Mouse (Mus musculus) kidney, embryonic 16.5 days (tissue): ENCODE data around the gene Irak3. TPM values are rescaled to one million over a fixed set of nuclear protein-coding genes. Genes with fewer than 3 reads are reported as not detected.

Experiments used
- ATAC-seq: fragments of 200-750 bp; cut with Nextera tagmentation; 2 replicates; pipeline ENCODE4 v1.8.0; 2017; ENCODE audit warnings: moderate TSS enrichment; ENCODE audit not compliant: low FRiP score, low TSS enrichment
- H3K27ac ChIP-seq: fragments of 300-500 bp; sonication (generic); 2 replicates; pipeline ENCODE4 v1.5.1; 2014; ENCODE audit warnings: low read length
- H3K27me3 ChIP-seq: fragments of 300-500 bp; sonication (generic); 2 replicates; pipeline ENCODE4 v1.6.1; 2014; ENCODE audit warnings: low read length, control low read depth, mixed read lengths; ENCODE audit not compliant: insufficient read depth
- H3K36me3 ChIP-seq: fragments of 300-500 bp; sonication (generic); 2 replicates; pipeline ENCODE4 v1.6.1; 2014; ENCODE audit warnings: low read length, control low read depth, mixed read lengths; ENCODE audit not compliant: insufficient read depth
- H3K4me1 ChIP-seq: fragments of 300-500 bp; sonication (generic); 2 replicates; pipeline ENCODE4 v1.6.1; 2014; ENCODE audit warnings: low read length, control low read depth, mixed read lengths; ENCODE audit not compliant: insufficient read depth
- H3K4me2 ChIP-seq: fragments of 300-500 bp; sonication (generic); replicated peaks from 2 replicates; pipeline ENCODE4 v1.6.1; 2014; ENCODE audit warnings: low read depth, low read length
- H3K4me3 ChIP-seq: fragments of 300-500 bp; sonication (generic); 2 replicates; pipeline ENCODE4 v1.5.1; 2014; ENCODE audit warnings: mild to moderate bottlenecking, low read length
- H3K9ac ChIP-seq: fragments of 300-500 bp; sonication (generic); replicated peaks from 2 replicates; pipeline ENCODE4 v1.6.1; 2014; ENCODE audit warnings: low read length
- H3K9me3 ChIP-seq: fragments of 300-500 bp; sonication (generic); 2 replicates; pipeline ENCODE4 v1.6.1; 2016; ENCODE audit warnings: low read length, control low read depth
- WGBS: fragments of 180-500 bp; shearing (Covaris S2); extraction: QIAGEN DNeasy Blood & Tissue Kit; methylation state at CpG from one replicate; pipeline ENCODE4 v1.1.7; 2014; 5-methylcytosine and 5-hydroxymethylcytosine counted together
- polyA plus RNA-seq: library from polyadenylated mRNA; unstranded; fragments of >200 nt; fragmentation: Nextera tagmentation; extraction: Ambion mirVana; gene quantifications from 2 replicates; pipeline ENCODE4 v1.2.1, GENCODE M21; 2015

Irak3 gene
- polyA plus RNA-seq, 1 experiment from 2014 or later: 1.3 TPM

DNA sequence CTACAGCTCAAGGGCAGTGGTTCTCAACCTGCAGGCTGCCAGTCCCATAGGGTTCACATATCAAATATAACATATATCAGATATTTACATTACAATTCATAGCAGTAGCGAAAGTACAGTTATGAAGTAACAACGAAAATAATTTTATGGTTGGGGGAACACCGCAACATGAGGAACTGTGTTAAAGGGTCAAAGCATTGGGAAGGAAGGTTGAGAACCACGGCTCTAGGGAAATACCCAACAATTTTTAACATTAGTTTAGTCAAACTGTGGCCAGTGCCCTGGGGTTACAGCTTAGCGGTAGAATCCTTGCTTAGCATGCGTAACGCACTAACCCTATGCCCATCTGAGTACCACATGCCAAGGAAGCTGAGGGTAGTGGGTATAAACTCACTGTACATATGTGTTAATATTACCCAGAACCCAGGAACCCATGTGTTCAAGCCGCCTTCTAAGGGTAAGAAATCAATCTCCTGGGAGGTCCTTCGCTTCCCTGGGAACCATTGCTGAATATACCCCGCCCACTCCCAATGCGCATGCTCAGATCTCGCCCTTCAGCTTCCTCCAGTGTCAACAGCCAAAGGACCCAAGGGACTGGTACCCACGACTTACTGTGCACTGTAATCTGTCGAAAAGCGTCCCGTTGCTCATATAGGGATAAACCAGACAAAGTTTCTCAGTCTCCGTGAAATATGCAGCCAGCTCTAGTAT lies 36.0 kb downstream of the Irak3 start:
- Histone ChIP-seq H3K27ac (no peak overlapping the region), H3K9ac (no peak overlapping the region), H3K4me1 (peaks cover 8% of the 10 kb centered on the region), H3K27me3 (no peaks in the 10 kb centered on the region), H3K9me3 (no peaks in the 10 kb centered on the region), H3K36me3 (no peaks in the 10 kb centered on the region), H3K4me2 (no peak overlapping the region), H3K4me3 (no peak overlapping the region)
- WGBS: 91% methylated on average over 17 of the region's 17 CpGs
- ATAC-seq: no peak

DNA sequence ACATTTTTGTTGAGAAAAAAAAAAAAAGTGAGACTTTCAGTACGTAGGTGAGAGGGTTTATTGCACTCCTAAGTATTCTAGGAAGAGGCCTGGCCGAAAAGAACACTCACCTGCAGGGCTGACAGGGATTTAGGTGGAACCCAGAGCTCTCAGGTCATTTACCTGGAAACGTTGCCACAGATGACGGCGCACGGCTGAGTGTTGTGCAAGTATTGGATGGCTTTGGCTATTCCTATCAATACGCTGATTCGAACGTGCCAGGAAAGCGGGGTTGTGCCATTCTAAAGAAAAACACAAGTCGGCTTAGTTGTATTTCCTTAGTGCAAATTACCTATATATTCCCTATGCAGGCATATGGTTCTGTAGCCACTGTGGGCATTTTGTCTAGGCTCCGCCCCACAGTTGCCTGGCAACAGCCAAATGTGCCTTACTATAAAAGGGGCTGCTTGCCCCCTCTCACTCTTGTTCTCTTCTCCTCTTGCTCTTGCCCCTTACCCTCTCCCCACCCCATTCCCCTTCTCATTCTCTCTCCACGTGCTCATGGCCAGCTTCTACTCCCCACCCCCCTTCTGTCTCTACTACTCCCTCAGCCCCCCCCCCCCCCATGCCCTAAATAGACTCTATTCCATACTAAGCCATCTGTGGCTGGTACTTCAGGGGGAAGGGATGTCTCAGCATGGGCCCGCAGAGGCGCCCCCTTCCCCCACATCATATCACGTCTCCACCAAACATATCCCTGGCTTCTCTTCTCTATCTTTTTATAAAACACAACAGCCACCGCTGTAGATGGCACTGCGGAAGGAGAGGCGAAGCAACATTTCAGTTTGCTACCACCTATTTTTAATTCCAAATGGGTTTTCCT lies 36.8 kb downstream of the Irak3 start:
- Histone ChIP-seq H3K4me3 (no peak overlapping the region), H3K27me3 (no peaks in the 10 kb centered on the region), H3K4me2 (no peak overlapping the region), H3K4me1 (peaks cover 8% of the 10 kb centered on the region), H3K9ac (no peak overlapping the region), H3K9me3 (no peaks in the 10 kb centered on the region), H3K36me3 (no peaks in the 10 kb centered on the region), H3K27ac (no peak overlapping the region)
- no peak for ATAC-seq
- 90% methylated on average over 19 of the region's 19 CpGs for WGBS

DNA sequence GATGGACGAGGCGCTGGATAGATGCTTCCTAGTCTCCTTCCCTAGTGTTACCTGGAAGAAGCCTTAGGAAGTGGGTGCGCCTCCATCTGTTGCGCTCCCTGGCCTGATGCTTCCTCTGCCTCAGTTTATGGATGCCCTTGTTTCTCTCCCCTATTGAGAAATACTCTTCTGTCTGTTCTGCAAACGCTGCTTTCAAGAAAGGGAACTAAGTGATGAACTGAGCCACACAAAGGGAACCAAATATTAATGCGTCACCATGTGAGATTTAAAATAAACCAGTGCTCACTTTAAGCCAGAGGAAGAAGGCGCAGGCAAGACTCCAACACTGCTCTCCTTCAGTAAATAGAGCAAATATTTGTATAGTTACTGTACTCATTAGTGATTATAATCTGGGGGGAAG lies 38.4 kb downstream of the Irak3 start:
- Histone ChIP-seq H3K4me3 (no peak overlapping the region), H3K4me2 (no peak overlapping the region), H3K4me1 (peaks cover under 1% of the 10 kb centered on the region; the same call in 1 of the 2 replicates), H3K9ac (no peak overlapping the region), H3K27me3 (no peaks in the 10 kb centered on the region), H3K36me3 (no peaks in the 10 kb centered on the region), H3K27ac (no peak overlapping the region), H3K9me3 (no peaks in the 10 kb centered on the region)
- no peak for ATAC-seq
- WGBS: 90% methylated on average over 7 of the region's 7 CpGs

DNA sequence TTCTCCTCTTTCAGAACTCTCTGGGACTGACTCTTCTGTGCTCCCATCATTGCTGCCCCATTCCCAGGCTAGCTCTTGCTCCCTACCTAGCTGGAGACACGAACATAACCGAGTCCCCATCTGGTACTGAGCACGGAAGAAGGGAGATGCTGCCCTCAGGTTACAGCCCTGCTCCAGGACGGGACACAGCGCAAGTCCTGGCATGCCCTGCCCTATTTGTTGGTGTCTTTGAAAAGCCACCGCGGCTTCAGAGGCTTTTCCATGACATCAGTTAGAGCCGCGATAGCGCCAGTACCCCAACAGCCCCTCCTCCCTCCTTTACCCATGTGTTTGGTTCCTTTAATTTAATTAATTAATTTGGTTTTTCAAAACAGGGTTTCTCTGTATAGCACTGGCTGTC lies 39.1 kb downstream of the Irak3 start:
- H3K36me3 ChIP-seq: no peaks in the 10 kb centered on the region
- 89% methylated on average over 10 of the region's 10 CpGs for WGBS
- no peak overlapping the region for H3K4me3 ChIP-seq
- H3K4me1 ChIP-seq: no peaks in the 10 kb centered on the region
- no peaks in the 10 kb centered on the region for H3K27me3 ChIP-seq
- no peaks in the 10 kb centered on the region for H3K9me3 ChIP-seq
- no peak overlapping the region for H3K27ac ChIP-seq
- no peak overlapping the region for H3K9ac ChIP-seq
- H3K4me2 ChIP-seq: no peak overlapping the region
- no peak for ATAC-seq

DNA sequence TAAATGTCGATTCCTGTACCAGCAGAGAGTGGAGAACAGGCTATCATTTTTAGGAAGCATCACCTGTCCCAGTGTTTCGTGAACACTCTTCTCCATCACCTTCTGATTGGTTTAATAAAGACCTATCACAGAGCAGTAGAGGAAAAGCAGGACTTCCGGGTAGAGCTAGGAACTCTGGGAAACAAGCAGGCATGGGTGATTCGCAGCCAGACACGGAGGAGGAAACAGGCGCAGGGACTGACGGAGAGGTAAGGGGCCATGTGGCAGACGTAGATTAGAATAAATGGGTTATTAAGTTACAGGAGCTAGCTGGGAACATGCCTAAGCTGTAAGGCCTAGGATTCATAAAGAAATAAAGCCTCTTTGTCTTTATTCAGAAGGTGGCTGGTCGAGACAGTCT lies 41.4 kb downstream of the Irak3 start:
- H3K36me3 ChIP-seq: no peaks in the 10 kb centered on the region
- no peak overlapping the region for H3K4me2 ChIP-seq
- H3K4me1 ChIP-seq: no peaks in the 10 kb centered on the region
- no peaks in the 10 kb centered on the region for H3K9me3 ChIP-seq
- ATAC-seq: no peak
- H3K4me3 ChIP-seq: no peak overlapping the region
- H3K27me3 ChIP-seq: no peaks in the 10 kb centered on the region
- no peak overlapping the region for H3K9ac ChIP-seq
- WGBS: 78% methylated on average over 9 of the region's 9 CpGs
- H3K27ac ChIP-seq: no peak overlapping the region

DNA sequence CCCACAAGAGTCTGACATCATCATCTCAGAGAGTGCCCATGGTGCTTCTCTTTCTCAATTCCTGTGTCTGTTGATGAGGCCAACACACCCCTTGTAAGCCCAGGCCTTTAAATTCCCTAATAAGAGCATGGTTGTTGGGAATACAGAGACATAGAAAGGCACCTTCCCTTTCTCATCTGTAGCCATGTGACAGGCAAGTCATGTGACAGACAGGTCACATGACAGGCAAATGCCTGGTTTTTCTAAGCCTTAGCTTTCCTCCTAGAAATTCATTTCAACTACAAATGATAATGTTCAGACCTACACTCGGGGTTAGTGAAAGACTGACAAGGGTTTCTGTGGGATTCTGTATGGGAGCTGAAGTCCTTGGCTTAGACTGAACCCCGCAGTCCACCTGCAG lies 48.0 kb downstream of the Irak3 start:
- 84% methylated on average over 2 of the region's 2 CpGs for WGBS
- no peak overlapping the region for H3K4me2 ChIP-seq

DNA sequence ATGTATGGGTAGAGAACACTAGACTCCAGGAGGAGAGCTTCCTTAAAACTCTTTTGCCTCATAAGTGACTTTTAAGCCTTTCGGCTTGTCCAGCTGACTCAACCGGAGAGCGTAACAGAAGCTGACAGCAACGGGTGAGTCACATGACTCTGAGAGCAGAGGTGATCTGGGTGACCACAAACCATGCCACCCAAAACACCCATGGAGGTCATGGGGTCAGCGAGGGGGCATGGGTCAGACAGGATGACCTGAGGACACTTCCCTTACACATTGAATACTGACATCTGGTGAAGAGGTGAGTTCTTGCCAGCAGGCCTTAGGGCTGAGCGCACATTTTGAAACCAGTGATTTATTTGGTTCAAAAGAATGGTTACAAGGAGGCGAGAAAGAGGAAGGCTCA lies 50.3 kb downstream of the Irak3 start:
- Histone ChIP-seq H3K4me2 (no peak overlapping the region), H3K36me3 (no peaks in the 10 kb centered on the region), H3K27ac (no peak overlapping the region), H3K4me3 (no peak overlapping the region), H3K9ac (no peak overlapping the region), H3K27me3 (no peaks in the 10 kb centered on the region), H3K9me3 (peaks cover 9% of the 10 kb centered on the region; the same call in 1 of the 2 replicates), H3K4me1 (no peaks in the 10 kb centered on the region)
- ATAC-seq: no peak
- 79% methylated on average over 7 of the region's 7 CpGs for WGBS

More for the DNA sequence above, 48.0 kb downstream of the Irak3 start:
- Histone ChIP-seq H3K9me3 (peaks cover 9% of the 10 kb centered on the region; the same call in 1 of the 2 replicates), H3K27me3 (no peaks in the 10 kb centered on the region), H3K4me3 (no peak overlapping the region), H3K9ac (no peak overlapping the region), H3K27ac (no peak overlapping the region), H3K36me3 (no peaks in the 10 kb centered on the region), H3K4me1 (no peaks in the 10 kb centered on the region)
- ATAC-seq: no peak

DNA sequence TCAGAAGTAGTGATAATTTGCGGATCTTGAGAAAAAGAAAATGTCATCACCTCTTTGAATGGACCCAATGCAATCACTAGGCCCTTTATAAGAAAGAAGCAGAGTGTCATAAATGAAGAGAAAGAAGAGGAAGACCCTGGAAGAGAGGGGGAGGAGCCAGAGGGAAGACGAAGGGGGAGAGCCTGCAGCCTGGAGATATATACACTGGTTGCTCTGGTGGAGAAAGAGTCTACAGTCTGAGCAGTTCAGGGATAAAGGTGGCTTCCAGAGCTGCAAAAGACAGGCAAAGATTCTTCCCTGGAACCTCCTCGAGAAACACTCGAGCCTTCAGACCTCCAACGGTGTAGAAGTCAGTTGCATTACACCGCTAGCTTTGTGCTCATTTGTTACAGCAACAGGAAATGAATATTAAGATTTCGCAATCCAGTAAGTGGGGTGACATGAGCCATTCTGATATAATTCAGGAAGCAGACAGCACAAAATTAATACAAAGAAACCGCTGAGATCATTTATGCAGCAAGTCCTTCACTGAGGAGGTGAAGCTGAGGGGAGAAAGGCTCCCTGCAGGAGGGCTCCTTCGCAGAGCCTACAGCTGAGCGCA lies 60.9 kb downstream of the Irak3 start:
- Histone ChIP-seq H3K4me2 (no peak overlapping the region), H3K4me3 (no peak overlapping the region), H3K9me3 (peaks cover 16% of the 10 kb centered on the region), H3K36me3 (no peaks in the 10 kb centered on the region), H3K4me1 (no peaks in the 10 kb centered on the region), H3K27ac (no peak overlapping the region), H3K9ac (no peak overlapping the region), H3K27me3 (no peaks in the 10 kb centered on the region)
- no peak for ATAC-seq
- 73% methylated on average over 10 of the region's 10 CpGs for whole genome bisulfite sequencing

DNA sequence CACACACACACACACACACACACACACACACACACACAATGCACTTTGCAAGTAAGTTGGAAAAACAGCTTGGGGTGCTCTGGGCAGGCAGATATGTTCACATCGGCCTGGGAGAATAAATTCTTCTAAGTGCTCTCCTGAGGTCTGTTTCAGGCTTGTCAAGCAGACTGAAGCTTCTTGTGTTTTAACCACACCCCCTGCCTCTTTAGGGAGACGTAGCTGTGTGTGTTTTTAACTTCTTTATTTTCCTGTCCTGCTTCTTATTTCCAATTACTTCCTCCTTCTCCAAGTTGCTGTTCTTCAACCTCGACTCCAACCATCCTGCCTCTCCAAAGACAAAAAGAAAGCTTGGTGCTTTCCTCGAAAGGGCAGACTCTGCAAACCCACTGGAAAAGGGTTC lies 61.7 kb downstream of the Irak3 start:
- Histone ChIP-seq H3K9ac (no peak overlapping the region), H3K9me3 (peaks cover 16% of the 10 kb centered on the region), H3K4me1 (no peaks in the 10 kb centered on the region), H3K36me3 (no peaks in the 10 kb centered on the region), H3K27ac (no peak overlapping the region), H3K4me3 (no peak overlapping the region), H3K4me2 (no peak overlapping the region), H3K27me3 (no peaks in the 10 kb centered on the region)
- WGBS: 58% methylated on average over 4 of the region's 4 CpGs
- ATAC-seq: no peak
